Mouse (Mus musculus) hindbrain, embryonic 15.5 days (tissue): ENCODE results near the gene Onecut1. TPM values are rescaled to one million over a fixed set of nuclear protein-coding genes. Genes with fewer than 3 reads are reported as not detected.

Experiments used
- ATAC-seq: fragments of 200-750 bp; cut with Nextera tagmentation; 2 replicates; pipeline ENCODE4 v1.8.0; 2017; ENCODE audit warnings: low read depth, moderate number of reproducible peaks, moderate TSS enrichment; ENCODE audit not compliant: low FRiP score
- H3K27ac ChIP-seq: fragments of 300-500 bp; sonication (generic); replicated peaks from 2 replicates; pipeline ENCODE4 v1.5.1; 2015; ENCODE audit warnings: mild to moderate bottlenecking, inconsistent platforms
- H3K27me3 ChIP-seq: fragments of 300-500 bp; sonication (generic); 2 replicates; pipeline ENCODE4 v1.6.1; 2015; ENCODE audit warnings: control low read depth, inconsistent platforms
- H3K36me3 ChIP-seq: fragments of 300-500 bp; sonication (generic); 2 replicates; pipeline ENCODE4 v1.6.1; 2015; ENCODE audit warnings: control low read depth, inconsistent platforms
- H3K4me1 ChIP-seq: fragments of 300-500 bp; sonication (generic); replicated peaks from 2 replicates; pipeline ENCODE4 v1.6.1; 2015; ENCODE audit warnings: control low read depth, inconsistent platforms
- H3K4me2 ChIP-seq: fragments of 300-500 bp; sonication (generic); 2 replicates; pipeline ENCODE4 v1.6.1; 2015; ENCODE audit warnings: moderate library complexity, mild to moderate bottlenecking, inconsistent platforms
- H3K4me3 ChIP-seq: fragments of 300-500 bp; sonication (generic); 2 replicates; pipeline ENCODE4 v1.5.1; 2015; ENCODE audit warnings: mild to moderate bottlenecking, inconsistent platforms
- H3K9ac ChIP-seq: fragments of 300-500 bp; sonication (generic); 2 replicates; pipeline ENCODE4 v1.6.1; 2015; ENCODE audit warnings: inconsistent platforms
- H3K9me3 ChIP-seq: fragments of 300-500 bp; sonication (generic); 2 replicates; pipeline ENCODE4 v1.6.1; 2016; ENCODE audit warnings: control low read depth, inconsistent platforms
- WGBS: fragments of 180-500 bp; shearing (Covaris S2); methylation state at CpG from one replicate; pipeline ENCODE4 v1.1.7; 2015; 5-methylcytosine and 5-hydroxymethylcytosine counted together
- polyA plus RNA-seq: library from polyadenylated mRNA; unstranded; fragments of >200 nt; fragmentation: Nextera tagmentation; extraction: Ambion mirVana; gene quantifications from 2 replicates; pipeline ENCODE4 v1.2.1, GENCODE M21; 2015

Onecut1 gene
- polyA plus RNA-seq, 1 experiment from 2014 or later = 4.2 TPM

DNA sequence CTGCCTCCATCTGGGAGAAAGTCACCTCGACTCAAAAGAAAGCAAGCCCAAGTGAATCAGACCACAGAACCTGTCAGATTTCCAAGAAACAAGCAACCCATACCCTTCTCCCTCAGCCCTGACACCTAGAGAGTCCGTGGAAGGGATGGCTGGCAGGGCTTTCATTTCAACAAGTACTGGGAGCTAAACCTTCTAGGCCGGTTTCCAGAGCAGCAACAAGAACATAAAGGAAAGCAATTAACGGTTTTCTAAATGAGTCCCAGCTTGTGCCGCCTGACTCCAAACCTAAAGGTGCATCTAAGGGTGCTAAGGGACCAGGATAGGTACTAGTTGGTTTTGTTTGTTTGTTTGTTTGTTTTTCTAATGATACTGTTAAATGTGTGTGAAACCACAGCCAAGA lies 10.1 kb upstream of the Onecut1 start:
- Histone ChIP-seq H3K9ac (no peak overlapping the region), H3K4me1 (peaks cover 20% of the 10 kb centered on the region), H3K27me3 (peaks cover 71% of the 10 kb centered on the region), H3K4me2 (no peak overlapping the region), H3K9me3 (no peaks in the 10 kb centered on the region), H3K27ac (no peak overlapping the region), H3K4me3 (no peak overlapping the region), H3K36me3 (no peaks in the 10 kb centered on the region)
- WGBS = 2% methylated on average over 5 of the region's 5 CpGs
- ATAC-seq = no peak

GRCm38 (mm10) chr9:74852361-74852760 lies 9.4 kb upstream of the Onecut1 start:
- Histone ChIP-seq H3K4me2 (no peak overlapping the region), H3K9me3 (no peaks in the 10 kb centered on the region), H3K4me3 (no peak overlapping the region), H3K27ac (no peak overlapping the region), H3K9ac (no peak overlapping the region), H3K36me3 (no peaks in the 10 kb centered on the region), H3K4me1 (peaks cover 16% of the 10 kb centered on the region), H3K27me3 (peaks cover 71% of the 10 kb centered on the region)
- WGBS = 5% methylated on average over 4 of the region's 4 CpGs
- ATAC-seq = no peak

GRCm38 (mm10) chr9:74853191-74854072 lies 8.3 kb upstream of the Onecut1 start:
- H3K9me3 ChIP-seq = no peaks in the 10 kb centered on the region
- no peak overlapping the region for H3K4me3 ChIP-seq
- H3K4me2 ChIP-seq = no peak overlapping the region; the same call in 1 of the 2 replicates
- H3K4me1 ChIP-seq = peaks cover 12% of the 10 kb centered on the region
- peaks cover 79% of the 10 kb centered on the region for H3K27me3 ChIP-seq
- ATAC-seq = no peak
- no peak overlapping the region for H3K9ac ChIP-seq
- no peaks in the 10 kb centered on the region for H3K36me3 ChIP-seq
- 2% methylated on average over 28 of the region's 28 CpGs for WGBS
- H3K27ac ChIP-seq = no peak overlapping the region

DNA sequence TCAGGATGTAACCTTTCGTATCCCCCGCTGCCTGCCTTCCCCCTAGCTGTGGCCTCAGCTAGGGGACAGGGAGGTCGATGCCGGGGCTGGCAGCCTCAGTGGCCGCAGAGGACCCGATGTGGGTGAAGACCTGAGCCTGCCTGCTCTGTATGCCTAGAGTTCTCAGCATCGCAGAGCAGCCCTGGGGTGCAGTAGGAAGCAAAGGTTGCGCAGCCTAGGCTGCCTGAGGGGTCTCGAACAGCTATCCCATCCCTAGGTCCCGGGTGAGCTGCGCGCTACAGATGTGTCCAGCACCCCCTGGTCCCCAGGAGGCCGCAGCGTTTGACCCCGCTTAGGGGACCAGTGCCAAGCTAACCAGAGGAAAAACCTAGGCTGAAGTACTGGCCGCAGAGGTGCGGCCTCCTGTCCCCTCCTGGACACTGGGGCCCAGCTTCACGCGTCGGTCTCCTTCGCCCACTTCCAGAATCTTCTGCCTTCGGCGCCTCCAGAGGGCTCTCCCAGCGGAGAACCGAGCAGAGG lies 7.6 kb upstream of the Onecut1 start:
- H3K27ac ChIP-seq = no peak overlapping the region
- H3K9ac ChIP-seq = no peak overlapping the region
- peaks cover 5% of the 10 kb centered on the region for H3K4me1 ChIP-seq
- ATAC-seq = peak; percentile 19; the same call in 1 of the 2 replicates
- H3K4me2 ChIP-seq = no peak overlapping the region
- under 1% methylated on average over 25 of the region's 25 CpGs for WGBS
- no peaks in the 10 kb centered on the region for H3K36me3 ChIP-seq
- H3K9me3 ChIP-seq = no peaks in the 10 kb centered on the region
- no peak overlapping the region for H3K4me3 ChIP-seq
- peaks cover 84% of the 10 kb centered on the region for H3K27me3 ChIP-seq

DNA sequence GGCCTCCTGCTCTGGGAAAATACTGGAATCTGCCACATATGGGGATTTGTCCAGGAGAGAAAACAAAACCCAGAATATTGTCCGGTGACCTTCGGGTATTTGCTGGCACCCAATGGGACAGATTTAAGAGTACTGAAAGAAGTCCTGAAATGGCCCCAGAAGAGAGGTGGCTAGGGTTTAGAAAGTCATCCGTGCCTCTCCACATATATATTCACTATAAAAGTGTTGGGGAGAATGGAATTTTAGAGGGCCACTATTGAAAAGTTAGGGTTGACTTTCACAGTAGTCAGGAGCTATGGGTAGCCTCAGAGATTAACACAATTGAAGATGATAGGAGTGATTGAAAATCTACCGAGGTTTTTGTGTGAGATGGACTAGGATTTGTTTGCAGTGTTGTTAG lies 6.3 kb upstream of the Onecut1 start:
- H3K9me3 ChIP-seq = no peaks in the 10 kb centered on the region
- H3K36me3 ChIP-seq = no peaks in the 10 kb centered on the region
- no peaks in the 10 kb centered on the region for H3K4me1 ChIP-seq
- 2% methylated on average over 4 of the region's 4 CpGs for WGBS
- H3K4me2 ChIP-seq = no peak overlapping the region
- ATAC-seq = no peak
- H3K9ac ChIP-seq = no peak overlapping the region
- no peak overlapping the region for H3K27ac ChIP-seq
- H3K4me3 ChIP-seq = no peak overlapping the region
- peaks cover 92% of the 10 kb centered on the region for H3K27me3 ChIP-seq

DNA sequence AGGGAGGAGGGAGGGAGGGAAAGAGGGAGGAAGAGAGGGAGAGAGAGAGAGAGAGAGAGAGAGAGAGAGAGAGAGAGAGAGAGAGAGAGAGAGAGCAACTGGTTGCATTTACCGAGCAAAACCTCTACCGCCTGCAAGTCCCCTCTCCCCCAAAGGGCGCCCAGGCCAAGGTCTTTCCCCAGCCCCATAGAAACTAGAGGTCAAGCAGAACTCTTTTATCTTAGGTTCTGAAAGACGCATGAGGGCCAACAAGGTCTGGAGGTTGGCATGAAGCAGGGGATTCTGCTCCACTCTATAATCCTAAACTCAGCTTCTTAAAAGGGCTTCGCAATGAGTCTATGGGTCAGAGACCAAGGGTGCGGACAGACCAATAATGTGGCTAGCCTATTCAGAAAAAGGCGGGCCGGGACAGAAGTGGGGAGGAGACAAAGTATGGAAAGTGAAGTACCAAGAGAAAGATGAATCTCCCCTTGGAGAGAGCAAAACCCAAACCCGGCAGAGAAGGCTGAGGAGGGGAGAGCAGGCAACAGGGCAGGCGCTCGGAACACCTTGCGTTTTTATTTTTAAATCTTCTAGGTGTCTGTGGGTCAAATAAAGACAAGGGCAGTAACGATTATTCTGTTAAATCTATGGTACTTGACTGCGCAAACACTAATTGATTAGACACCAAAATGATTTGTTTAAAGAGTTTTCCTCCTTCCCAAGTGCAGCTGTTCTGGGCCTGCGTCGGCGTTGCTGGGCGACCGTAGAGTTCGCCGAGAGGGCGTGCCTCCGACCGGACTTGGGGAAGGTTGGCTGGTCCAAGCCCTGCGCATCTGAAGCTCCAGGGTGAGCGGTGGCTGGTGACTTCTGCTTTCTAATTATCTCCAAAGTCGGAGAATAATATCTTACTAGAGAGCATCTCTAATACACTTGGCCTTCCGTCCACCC lies 4.9 kb upstream of the Onecut1 start:
- no peak overlapping the region for H3K9ac ChIP-seq

DNA sequence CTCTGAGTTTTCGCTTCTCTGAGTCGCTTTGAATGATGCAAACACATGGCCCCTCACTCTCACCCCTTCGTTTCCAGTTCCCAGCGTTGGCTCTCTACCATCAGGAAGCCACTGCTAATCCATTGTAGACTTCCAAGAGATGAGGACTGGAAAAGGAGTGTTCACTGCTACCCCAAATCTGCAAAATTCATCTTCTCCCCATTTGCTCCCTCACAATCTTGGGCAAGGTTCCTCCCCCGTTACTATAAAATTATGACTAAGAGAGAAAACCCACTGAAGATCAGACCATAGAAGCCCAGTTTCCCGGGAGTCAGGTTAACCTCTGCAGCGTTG lies 4.2 kb upstream of the Onecut1 start:
- H3K27me3 ChIP-seq = peaks cover 82% of the 10 kb centered on the region
- no peak overlapping the region for H3K9ac ChIP-seq
- ATAC-seq = no peak
- no peaks in the 10 kb centered on the region for H3K36me3 ChIP-seq
- H3K4me3 ChIP-seq = no peak overlapping the region
- peaks cover 16% of the 10 kb centered on the region for H3K4me1 ChIP-seq
- no peaks in the 10 kb centered on the region for H3K9me3 ChIP-seq
- H3K27ac ChIP-seq = no peak overlapping the region
- no peak overlapping the region for H3K4me2 ChIP-seq
- WGBS = 5% methylated on average over 7 of the region's 7 CpGs

More for the DNA sequence above, 4.9 kb upstream of the Onecut1 start:
- H3K36me3 ChIP-seq = no peaks in the 10 kb centered on the region
- H3K27ac ChIP-seq = no peak overlapping the region
- peaks cover 85% of the 10 kb centered on the region for H3K27me3 ChIP-seq
- ATAC-seq = no peak
- no peaks in the 10 kb centered on the region for H3K9me3 ChIP-seq
- 3% methylated on average over 28 of the region's 28 CpGs for WGBS
- H3K4me2 ChIP-seq = no peak overlapping the region
- H3K4me1 ChIP-seq = peaks cover 9% of the 10 kb centered on the region
- no peak overlapping the region for H3K4me3 ChIP-seq

DNA sequence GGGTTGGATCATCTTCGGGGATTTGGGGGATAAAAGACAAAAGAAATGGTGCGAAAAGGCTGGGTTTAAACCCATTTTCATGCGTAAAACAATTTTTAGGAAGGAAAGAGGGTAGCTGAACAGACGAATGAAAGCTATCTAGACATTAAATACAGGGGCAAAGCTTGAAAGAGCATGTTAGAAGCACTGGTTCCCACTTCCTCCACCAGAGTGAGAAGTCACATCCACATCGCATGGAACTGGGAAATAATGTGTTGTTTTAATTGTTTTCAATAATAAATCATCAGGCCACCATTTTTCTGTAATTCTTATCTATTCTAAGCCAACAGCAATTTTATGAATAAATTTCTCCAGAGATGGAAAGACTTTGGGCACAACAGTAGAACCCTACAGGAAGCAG lies 3.6 kb upstream of the Onecut1 start:
- Histone ChIP-seq H3K36me3 (no peaks in the 10 kb centered on the region), H3K4me1 (peaks cover 22% of the 10 kb centered on the region), H3K4me2 (no peak overlapping the region), H3K9ac (no peak overlapping the region), H3K27me3 (peaks cover 81% of the 10 kb centered on the region), H3K4me3 (no peak overlapping the region), H3K27ac (no peak overlapping the region), H3K9me3 (no peaks in the 10 kb centered on the region)
- ATAC-seq = no peak
- 7% methylated on average over 5 of the region's 5 CpGs for WGBS

DNA sequence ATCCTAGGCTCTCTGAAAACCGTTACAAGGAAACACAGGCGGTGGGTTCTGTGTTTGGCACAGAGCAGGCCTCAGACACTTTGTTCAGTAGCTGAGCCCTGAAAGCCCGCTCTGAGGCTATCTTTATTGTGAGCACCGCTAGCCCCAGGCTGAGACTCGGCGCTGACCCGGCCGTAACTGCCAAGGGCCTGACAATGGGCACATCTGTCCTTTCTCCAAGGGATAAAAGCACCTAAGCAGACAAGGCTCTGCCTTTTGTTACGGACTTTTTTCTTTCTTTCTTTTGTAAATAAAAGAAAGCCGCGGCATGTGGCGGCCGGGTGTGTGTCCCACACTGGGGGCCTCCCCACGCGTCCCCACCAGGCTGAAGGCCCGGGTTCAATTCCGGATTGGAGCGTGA lies 1.3 kb upstream of the Onecut1 start:
- Histone ChIP-seq H3K27ac (no peak overlapping the region), H3K36me3 (no peaks in the 10 kb centered on the region), H3K4me3 (no peak overlapping the region), H3K4me1 (peaks cover 32% of the 10 kb centered on the region), H3K4me2 (peak overlapping the region; percentile 87; the same call in 1 of the 2 replicates), H3K27me3 (peaks cover 80% of the 10 kb centered on the region), H3K9ac (no peak overlapping the region), H3K9me3 (no peaks in the 10 kb centered on the region)
- 9% methylated on average over 18 of the region's 18 CpGs for WGBS
- no peak for ATAC-seq

DNA sequence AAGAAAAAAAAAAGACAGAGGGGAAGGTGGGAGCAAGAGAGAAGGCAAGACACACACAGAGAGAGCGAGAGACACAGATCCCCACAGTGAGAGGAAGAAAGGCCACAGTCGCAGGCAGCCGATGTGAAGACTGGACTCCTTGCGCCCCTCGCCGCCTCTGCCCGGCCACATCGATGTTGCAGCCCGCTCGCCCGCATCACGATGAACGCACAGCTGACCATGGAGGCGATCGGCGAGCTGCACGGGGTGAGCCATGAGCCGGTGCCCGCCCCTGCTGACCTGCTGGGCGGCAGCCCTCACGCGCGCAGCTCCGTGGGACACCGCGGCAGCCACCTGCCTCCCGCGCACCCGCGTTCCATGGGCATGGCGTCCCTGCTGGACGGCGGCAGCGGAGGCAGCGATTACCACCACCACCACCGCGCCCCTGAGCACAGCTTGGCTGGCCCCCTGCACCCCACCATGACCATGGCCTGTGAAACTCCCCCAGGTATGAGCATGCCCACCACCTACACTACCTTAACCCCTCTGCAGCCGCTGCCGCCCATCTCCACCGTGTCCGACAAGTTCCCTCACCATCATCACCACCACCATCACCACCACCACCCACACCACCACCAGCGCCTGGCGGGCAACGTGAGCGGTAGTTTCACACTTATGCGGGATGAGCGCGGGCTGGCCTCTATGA lies 517 bp downstream of the Onecut1 start:
- peaks cover 46% of the 10 kb centered on the region for H3K4me1 ChIP-seq
- peak overlapping the region; percentile 35 for H3K9ac ChIP-seq
- peaks cover 81% of the 10 kb centered on the region for H3K27me3 ChIP-seq
- no peak for ATAC-seq
- no peaks in the 10 kb centered on the region for H3K9me3 ChIP-seq
- H3K27ac ChIP-seq = peak overlapping the region; percentile 23
- H3K36me3 ChIP-seq = no peaks in the 10 kb centered on the region
- H3K4me2 ChIP-seq = peak overlapping the region; percentile 87
- WGBS = under 1% methylated on average over 38 of the region's 48 CpGs
- H3K4me3 ChIP-seq = peak overlapping the region; percentile 38

- Histone ChIP-seq H3K4me2 (peak overlapping the region; percentile 87), H3K4me1 (peaks cover 50% of the 10 kb centered on the region), H3K4me3 (peak overlapping the region; percentile 38), H3K36me3 (no peaks in the 10 kb centered on the region), H3K9me3 (no peaks in the 10 kb centered on the region), H3K9ac (peak overlapping the region; percentile 52), H3K27me3 (peaks cover 80% of the 10 kb centered on the region), H3K27ac (peak overlapping the region; percentile 39)
- no peak for ATAC-seq
- WGBS = 1% methylated on average over 56 of the region's 56 CpGs
Measured at GRCm38 (mm10) chr9:74862783-74863654, 1.3 kb downstream of the Onecut1 start.
